Mouse (Mus musculus): ENCODE results near the gene Nos1ap. TPM values are rescaled to one million over a fixed set of nuclear protein-coding genes. Genes with fewer than 3 reads are reported as not detected.

Nos1ap gene
- polyA plus RNA-seq, 1 experiment from 2014 or later = 14.6 TPM

- Histone ChIP-seq H3K4me1 (ENCODE audit: control insufficient read depth, insufficient read depth, low read length) (no peaks in the 10 kb centered on the region; the same call in 1 of the 2 replicates), H3K36me3 (ENCODE audit: control insufficient read depth, insufficient read depth) (no peaks in the 10 kb centered on the region), H3K4me2 (ENCODE audit: low read depth, low read length) (no peak overlapping the region), H3K9ac (ENCODE audit: low read length) (no peak overlapping the region), H3K4me3 (ENCODE audit: low read length) (no peak overlapping the region), H3K27ac (ENCODE audit: low read length) (no peak overlapping the region), H3K27me3 (ENCODE audit: control insufficient read depth, insufficient read depth, low read length) (no peaks in the 10 kb centered on the region), H3K9me3 (replicated peaks; ENCODE audit: control insufficient read depth, low read length) (no peaks in the 10 kb centered on the region)
- ATAC-seq (replicated peaks; ENCODE audit: extremely low read depth, insufficient read depth, low FRiP score) = no peak
- 76% methylated on average over 3 of the region's 3 CpGs for whole genome bisulfite sequencing
These were observed 28.9 kb downstream of the Nos1ap start for GRCm38 (mm10) chr1:170560768-170561167.

GRCm38 (mm10) chr1:170557962-170558361 lies 31.7 kb downstream of the Nos1ap start:
- Histone ChIP-seq H3K4me3 (ENCODE audit: low read length) (no peak overlapping the region), H3K4me2 (ENCODE audit: low read depth, low read length) (no peak overlapping the region), H3K27me3 (ENCODE audit: control insufficient read depth, insufficient read depth, low read length) (no peaks in the 10 kb centered on the region), H3K4me1 (ENCODE audit: control insufficient read depth, insufficient read depth, low read length) (peaks cover 22% of the 10 kb centered on the region), H3K27ac (ENCODE audit: low read length) (no peak overlapping the region), H3K9ac (ENCODE audit: low read length) (no peak overlapping the region), H3K36me3 (ENCODE audit: control insufficient read depth, insufficient read depth) (no peaks in the 10 kb centered on the region), H3K9me3 (replicated peaks; ENCODE audit: control insufficient read depth, low read length) (no peaks in the 10 kb centered on the region)
- 78% methylated on average over 4 of the region's 4 CpGs for WGBS
- no peak for ATAC-seq (replicated peaks; ENCODE audit: extremely low read depth, insufficient read depth, low FRiP score)

GRCm38 (mm10) chr1:170556696-170557095 lies 33.0 kb downstream of the Nos1ap start:
- Histone ChIP-seq H3K9ac (ENCODE audit: low read length) (no peak overlapping the region), H3K4me3 (ENCODE audit: low read length) (no peak overlapping the region), H3K4me2 (ENCODE audit: low read depth, low read length) (no peak overlapping the region), H3K27ac (ENCODE audit: low read length) (no peak overlapping the region), H3K9me3 (replicated peaks; ENCODE audit: control insufficient read depth, low read length) (no peaks in the 10 kb centered on the region), H3K36me3 (ENCODE audit: control insufficient read depth, insufficient read depth) (no peaks in the 10 kb centered on the region; the same call in 1 of the 2 replicates), H3K27me3 (ENCODE audit: control insufficient read depth, insufficient read depth, low read length) (no peaks in the 10 kb centered on the region), H3K4me1 (ENCODE audit: control insufficient read depth, insufficient read depth, low read length) (peaks cover 22% of the 10 kb centered on the region)
- 83% methylated on average over 6 of the region's 6 CpGs for WGBS
- no peak for ATAC-seq (replicated peaks; ENCODE audit: extremely low read depth, insufficient read depth, low FRiP score)

GRCm38 (mm10) chr1:170554939-170555293 lies 34.7 kb downstream of the Nos1ap start:
- no peaks in the 10 kb centered on the region for H3K27me3 ChIP-seq (ENCODE audit: control insufficient read depth, insufficient read depth, low read length)
- H3K4me3 ChIP-seq (ENCODE audit: low read length) = no peak overlapping the region
- H3K9me3 ChIP-seq (replicated peaks; ENCODE audit: control insufficient read depth, low read length) = no peaks in the 10 kb centered on the region
- peaks cover 37% of the 10 kb centered on the region for H3K4me1 ChIP-seq (ENCODE audit: control insufficient read depth, insufficient read depth, low read length)
- peak overlapping the region; percentile 62 for H3K27ac ChIP-seq (ENCODE audit: low read length)
- H3K9ac ChIP-seq (ENCODE audit: low read length) = no peak overlapping the region
- peak; percentile 85 for ATAC-seq (replicated peaks; ENCODE audit: extremely low read depth, insufficient read depth, low FRiP score)
- 13% methylated on average over 3 of the region's 3 CpGs for WGBS
- 0 out of 2 replicates have a peak overlapping the region, but pooled peaks have one; percentile 5 for H3K4me2 ChIP-seq (ENCODE audit: low read depth, low read length)
- H3K36me3 ChIP-seq (ENCODE audit: control insufficient read depth, insufficient read depth) = no peaks in the 10 kb centered on the region; the same call in 1 of the 2 replicates

- no peaks in the 10 kb centered on the region for H3K9me3 ChIP-seq (replicated peaks; ENCODE audit: control insufficient read depth, low read length)
- peak overlapping the region; percentile 61 for H3K27ac ChIP-seq (ENCODE audit: low read length)
- H3K9ac ChIP-seq (ENCODE audit: low read length) = no peak overlapping the region
- peak; percentile 30; the same call in 1 of the 2 replicates for ATAC-seq (replicated peaks; ENCODE audit: extremely low read depth, insufficient read depth, low FRiP score)
- 0 out of 2 replicates have a peak overlapping the region, but pooled peaks have one; percentile 5 for H3K4me2 ChIP-seq (ENCODE audit: low read depth, low read length)
- H3K4me1 ChIP-seq (ENCODE audit: control insufficient read depth, insufficient read depth, low read length) = peaks cover 38% of the 10 kb centered on the region
- 76% methylated on average over 4 of the region's 4 CpGs for WGBS
- H3K36me3 ChIP-seq (ENCODE audit: control insufficient read depth, insufficient read depth) = no peaks in the 10 kb centered on the region; the same call in 1 of the 2 replicates
- no peak overlapping the region for H3K4me3 ChIP-seq (ENCODE audit: low read length)
- no peaks in the 10 kb centered on the region for H3K27me3 ChIP-seq (ENCODE audit: control insufficient read depth, insufficient read depth, low read length)
These were observed 35.3 kb downstream of the Nos1ap start for GRCm38 (mm10) chr1:170554235-170554938.

GRCm38 (mm10) chr1:170550649-170551440 lies 38.8 kb downstream of the Nos1ap start:
- Histone ChIP-seq H3K9ac (ENCODE audit: low read length) (peak overlapping the region; percentile 8; the same call in 1 of the 2 replicates), H3K4me3 (ENCODE audit: low read length) (no peak overlapping the region), H3K27me3 (ENCODE audit: control insufficient read depth, insufficient read depth, low read length) (no peaks in the 10 kb centered on the region), H3K27ac (ENCODE audit: low read length) (peak overlapping the region; percentile 86), H3K4me1 (ENCODE audit: control insufficient read depth, insufficient read depth, low read length) (peaks cover 54% of the 10 kb centered on the region), H3K36me3 (ENCODE audit: control insufficient read depth, insufficient read depth) (no peaks in the 10 kb centered on the region; the same call in 1 of the 2 replicates), H3K9me3 (replicated peaks; ENCODE audit: control insufficient read depth, low read length) (no peaks in the 10 kb centered on the region), H3K4me2 (ENCODE audit: low read depth, low read length) (peak overlapping the region; percentile 6; the same call in 1 of the 2 replicates)
- ATAC-seq (replicated peaks; ENCODE audit: extremely low read depth, insufficient read depth, low FRiP score) = 0 out of 2 replicates have a peak, but pooled peaks have one; percentile 47
- 17% methylated on average over 8 of the region's 8 CpGs for WGBS

GRCm38 (mm10) chr1:170549059-170549458 lies 40.6 kb downstream of the Nos1ap start:
- WGBS = 48% methylated on average over 9 of the region's 9 CpGs
- H3K4me1 ChIP-seq (ENCODE audit: control insufficient read depth, insufficient read depth, low read length) = peaks cover 37% of the 10 kb centered on the region
- H3K4me2 ChIP-seq (ENCODE audit: low read depth, low read length) = peak overlapping the region; percentile 27; the same call in 1 of the 2 replicates
- no peaks in the 10 kb centered on the region for H3K9me3 ChIP-seq (replicated peaks; ENCODE audit: control insufficient read depth, low read length)
- H3K27ac ChIP-seq (ENCODE audit: low read length) = 0 out of 2 replicates have a peak overlapping the region, but pooled peaks have one; percentile 50
- H3K4me3 ChIP-seq (ENCODE audit: low read length) = no peak overlapping the region
- ATAC-seq (replicated peaks; ENCODE audit: extremely low read depth, insufficient read depth, low FRiP score) = no peak
- no peak overlapping the region for H3K9ac ChIP-seq (ENCODE audit: low read length)
- no peaks in the 10 kb centered on the region for H3K27me3 ChIP-seq (ENCODE audit: control insufficient read depth, insufficient read depth, low read length)
- H3K36me3 ChIP-seq (ENCODE audit: control insufficient read depth, insufficient read depth) = no peaks in the 10 kb centered on the region; the same call in 1 of the 2 replicates

GRCm38 (mm10) chr1:170548192-170548795 lies 41.4 kb downstream of the Nos1ap start:
- no peaks in the 10 kb centered on the region for H3K27me3 ChIP-seq (ENCODE audit: control insufficient read depth, insufficient read depth, low read length)
- H3K27ac ChIP-seq (ENCODE audit: low read length) = 0 out of 2 replicates have a peak overlapping the region, but pooled peaks have one; percentile 50
- no peak overlapping the region for H3K9ac ChIP-seq (ENCODE audit: low read length)
- no peak for ATAC-seq (replicated peaks; ENCODE audit: extremely low read depth, insufficient read depth, low FRiP score)
- 77% methylated on average over 14 of the region's 14 CpGs for WGBS
- no peaks in the 10 kb centered on the region for H3K9me3 ChIP-seq (replicated peaks; ENCODE audit: control insufficient read depth, low read length)
- no peaks in the 10 kb centered on the region; the same call in 1 of the 2 replicates for H3K36me3 ChIP-seq (ENCODE audit: control insufficient read depth, insufficient read depth)
- H3K4me3 ChIP-seq (ENCODE audit: low read length) = no peak overlapping the region
- peaks cover 32% of the 10 kb centered on the region for H3K4me1 ChIP-seq (ENCODE audit: control insufficient read depth, insufficient read depth, low read length)
- no peak overlapping the region for H3K4me2 ChIP-seq (ENCODE audit: low read depth, low read length)
